Comparison of ENCODE assay signal across 8 mouse cellular contexts in the genomic region with DNA sequence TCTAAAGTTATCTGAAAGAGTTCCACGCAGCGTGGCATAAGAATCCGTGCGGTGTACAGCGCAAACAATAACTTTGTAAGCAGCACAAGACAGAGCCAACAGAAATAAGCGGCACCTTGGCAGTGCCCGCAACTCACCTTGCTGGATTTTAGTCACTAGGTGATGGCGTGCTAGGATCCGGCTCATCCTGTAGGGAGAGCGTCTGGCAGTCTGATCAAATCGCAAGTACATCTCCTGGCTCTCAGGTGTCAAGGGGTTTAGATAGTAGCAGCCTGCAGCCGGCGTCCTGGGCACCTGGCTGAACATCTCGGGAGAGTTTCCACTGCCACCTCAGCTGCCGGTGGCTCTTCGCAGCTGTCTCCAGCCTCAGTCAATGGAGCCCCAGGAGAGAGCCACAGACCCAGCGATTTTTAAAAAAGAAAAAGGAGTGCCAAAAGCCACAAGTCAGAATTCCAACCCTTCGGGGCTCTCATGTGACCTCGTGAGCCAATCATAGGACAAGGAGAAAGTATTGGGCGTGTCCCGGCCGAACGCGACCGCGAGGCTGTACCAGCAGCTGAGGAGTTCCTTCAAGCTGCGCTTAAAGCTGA. TPM values are rescaled to one million over a fixed set of nuclear protein-coding genes. Genes with fewer than 3 reads are reported as not detected.
DNase-seq lines count a peak whose midpoint lies in the region; ATAC-seq and TF ChIP-seq lines count a peak whose summit lies in the region.

No protein-coding gene starts in this region.

- ATAC-seq in hindbrain, embryonic 13.5 days (ENCODE audit: low FRiP score), result peak; percentile 94

- H3K4me1 ChIP-seq in brown adipose tissue, adult 24 weeks (ENCODE audit: control insufficient read depth, insufficient read depth, insufficient read length, low read length), result peaks cover 15% of the 10 kb centered on the region
- H3K4me1 ChIP-seq in hindbrain, embryonic 13.5 days (replicated peaks), result peaks cover 4% of the 10 kb centered on the region; the same call in 1 of the 2 replicates

- H3K27me3 ChIP-seq in hindbrain, embryonic 13.5 days, result peaks cover 13% of the 10 kb centered on the region

- DNase-seq in MN1 (ENCODE audit: low spot score), result peak; percentile 89
- peak; percentile 68 for DNase-seq in gastrocnemius, adult 18-20 months (ENCODE audit: low spot score)
- peak; percentile 22 to 38 for DNase-seq in left cerebral cortex, adult 2 months (ENCODE audit: extremely low spot score in 1 of 2, low spot score in 2 of 2)
- DNase-seq in lung, postnatal 4 days, result peak; percentile 73 to 84
- DNase-seq in right cerebral cortex, adult 2 months (ENCODE audit: low spot score in 2 of 2), result peak; percentile 28 to 41
- no peak for DNase-seq in spleen, postnatal 4 days (ENCODE audit: low spot score in 2 of 2)

- peak overlapping the region; percentile 91 for H3K4me3 ChIP-seq in brown adipose tissue, adult 24 weeks (ENCODE audit: insufficient read depth, low read depth, low read length)
- H3K4me3 ChIP-seq in hindbrain, embryonic 13.5 days, result peak overlapping the region; percentile 45
- H3K4me3 ChIP-seq in left cerebral cortex, adult 2 months, result peak overlapping the region; percentile 53

- H3K9me3 ChIP-seq in hindbrain, embryonic 13.5 days, result no peaks in the 10 kb centered on the region

- 3% methylated on average over 27 of the region's 27 CpGs for WGBS in hindbrain, embryonic 13.5 days

- H3K27ac ChIP-seq in brown adipose tissue, adult 24 weeks (replicated peaks; ENCODE audit: low read depth, low read length), result peak overlapping the region; percentile 94
- no peak overlapping the region for H3K27ac ChIP-seq in hindbrain, embryonic 13.5 days
- peak overlapping the region; percentile 58; the same call in 1 of the 2 replicates for H3K27ac ChIP-seq in left cerebral cortex, adult 2 months

- no peaks in the 10 kb centered on the region for H3K36me3 ChIP-seq in hindbrain, embryonic 13.5 days

- peak overlapping the region; percentile 65 for H3K4me2 ChIP-seq in hindbrain, embryonic 13.5 days

- intact Hi-C loops in left cerebral cortex, adult 2 months (cut with DNase I), result no loop called here

- TF ChIP-seq CTCF in left cerebral cortex, adult 2 months (IDR thresholded peaks at IDR 0.05), result no peak

- peak overlapping the region; percentile 64 for H3K9ac ChIP-seq in hindbrain, embryonic 13.5 days

RNA-seq across cellular contexts. Expression of a gene that starts 43.8 kb away (rescaled TPM):
- 6.3 and 7.8 TPM in 2 replicates for polyA plus RNA-seq in brown adipose tissue, adult 24 weeks (2012; ENCODE audit: insufficient read depth, insufficient read length, missing spikeins)
- 1 to 10 TPM; 4.3 to 8.1 TPM for total RNA-seq in gastrocnemius, adult 18-20 months (2021)
- polyA plus RNA-seq in hindbrain, embryonic 13.5 days (2015; fragmentation: Nextera tagmentation; extraction: Ambion mirVana), result 7.1 and 7.9 TPM in 2 replicates
- total RNA-seq in left cerebral cortex, adult 2 months (2021), result 10 to 100 TPM; 10.6 to 18.4 TPM

Comparison
In these comparisons a context has a peak if more than half of its experiments do, and no peak if none do; other contexts are left out.
1. DNase-seq: peak in MN1 (single experiment), gastrocnemius, adult 18-20 months (single experiment), left cerebral cortex, adult 2 months (2 of 2), lung, postnatal 4 days (2 of 2) and right cerebral cortex, adult 2 months (2 of 2); none in spleen, postnatal 4 days (0 of 2).
2. Peak in every context shown above with its lines, with median percentiles within 50 percentile points of each other: H3K4me3 ChIP-seq.